Mouse (Mus musculus): ENCODE results near the gene Tbc1d17. TPM values are rescaled to one million over a fixed set of nuclear protein-coding genes. Genes with fewer than 3 reads are reported as not detected.

Gene Tbc1d17
- total and polyA plus RNA-seq, 3 experiments, result 31.9 to 40.5 (median 38.5) TPM

DNA sequence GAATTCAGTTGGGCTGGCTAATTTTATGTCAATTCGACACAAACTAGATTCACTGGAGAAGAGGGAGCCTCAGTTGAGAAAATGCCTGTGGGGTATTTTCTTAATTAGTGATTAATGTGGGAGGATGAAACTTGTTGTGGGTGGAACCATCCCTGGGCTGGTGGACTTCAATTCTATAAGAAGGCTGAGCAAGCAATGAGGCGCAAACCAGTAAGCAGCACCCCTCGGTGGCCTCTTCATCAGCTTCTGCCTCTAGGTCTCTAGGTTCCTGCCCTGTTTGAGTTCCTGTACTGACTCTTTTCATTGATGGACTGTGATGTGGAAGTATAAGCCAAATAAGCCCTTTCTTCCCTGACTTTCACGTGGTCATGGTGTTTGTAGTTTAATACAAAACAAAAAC, 38.5 kb downstream of the Tbc1d17 start:
- TF ChIP-seq CHD2 (IDR thresholded peaks at IDR 0.05; ENCODE audit: low read length) (no peak), IRF4 (IDR thresholded peaks at IDR 0.05; ENCODE audit: low read depth, low read length) (no peak), KAT2A (IDR thresholded peaks at IDR 0.05; ENCODE audit: insufficient replicate concordance, low read length) (no peak), ZMIZ1 (IDR thresholded peaks at IDR 0.05; ENCODE audit: low read depth, low read length) (no peak), RCOR1 (conservative IDR thresholded peaks at IDR 0.05; ENCODE audit: low read depth, low read length) (no peak), ETS1 (conservative IDR thresholded peaks at IDR 0.05; ENCODE audit: low read depth, low read length) (no peak), UBTF (IDR thresholded peaks at IDR 0.05; ENCODE audit: low read depth, low read length) (no peak)
- Histone ChIP-seq H3K9ac (ENCODE audit: insufficient read depth, low read depth) (no peak overlapping the region), H3K36me3 (replicated peaks in 1 of 2; ENCODE audit: control insufficient read depth in 1 of 2, insufficient read depth in 1 of 2, low read length in 1 of 2) (peaks cover 48 to 57% of the 10 kb centered on the region in 2 experiments), H3K27ac (ENCODE audit: insufficient read depth, low read depth) (no peak overlapping the region), H3K4me2 (ENCODE audit: insufficient read depth, low read depth, poor library complexity, severe bottlenecking) (no peak overlapping the region), H3K4me3 (replicated peaks in 1 of 3; ENCODE audit: low read depth in 2 of 3, low read length in 2 of 3, poor library complexity in 1 of 3) (no peak overlapping the region), H3K9me3 (replicated peaks; ENCODE audit: low read length) (no peaks in the 10 kb centered on the region), H3K79me2 (replicated peaks; ENCODE audit: control insufficient read depth, extremely low read depth, insufficient read depth, poor library complexity, severe bottlenecking) (peaks cover 12% of the 10 kb centered on the region), H3K4me1 (ENCODE audit: control insufficient read depth in 1 of 2, insufficient read depth in 2 of 2) (peaks cover 19 to 20% of the 10 kb centered on the region in 2 experiments), H3K27me3 (replicated peaks) (no peaks in the 10 kb centered on the region)
- in situ Hi-C loops (cut with MboI; ENCODE audit: low pct_ligation_motif_present, low pct_unique_long_range_greater_than_20kb, low sequenced_read_pairs) (no loop called here), dilution Hi-C loops (cut with MboI; ENCODE audit: extremely low pct_ligation_motif_present, extremely low pct_unique_long_range_greater_than_20kb, low sequenced_read_pairs) (no loop called here)
- DNase-seq (ENCODE audit: extremely low read depth), result no peak

DNA sequence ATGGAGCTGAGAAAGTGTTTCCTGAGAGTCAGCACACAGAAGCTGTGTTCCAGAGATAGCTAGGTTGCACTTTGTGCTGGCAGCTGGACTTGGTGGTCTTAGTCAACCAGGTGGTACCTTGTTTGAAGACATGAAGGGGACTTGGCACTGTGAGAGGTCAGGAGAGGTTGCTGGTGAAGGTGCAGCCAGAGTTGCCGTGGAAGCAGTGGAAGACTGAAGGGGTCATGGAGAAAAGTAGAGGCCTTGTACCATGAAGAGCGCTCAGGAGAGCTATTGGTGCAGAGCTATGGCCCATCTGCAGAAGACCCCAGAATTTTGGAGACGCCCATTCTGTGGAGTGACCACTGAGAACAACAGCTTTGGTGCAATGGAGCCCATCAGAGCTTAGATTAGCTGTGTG, 39.4 kb downstream of the Tbc1d17 start:
- Histone ChIP-seq H3K36me3 (replicated peaks in 1 of 2; ENCODE audit: control insufficient read depth in 1 of 2, insufficient read depth in 1 of 2, low read length in 1 of 2) (peaks cover 41 to 49% of the 10 kb centered on the region in 2 experiments), H3K79me2 (replicated peaks; ENCODE audit: control insufficient read depth, extremely low read depth, insufficient read depth, poor library complexity, severe bottlenecking) (peaks cover 5% of the 10 kb centered on the region; the same call in 1 of the 2 replicates), H3K9ac (ENCODE audit: insufficient read depth, low read depth) (no peak overlapping the region), H3K4me3 (replicated peaks in 1 of 3; ENCODE audit: low read depth in 2 of 3, low read length in 2 of 3, poor library complexity in 1 of 3) (no peak overlapping the region), H3K4me2 (ENCODE audit: insufficient read depth, low read depth, poor library complexity, severe bottlenecking) (no peak overlapping the region), H3K9me3 (replicated peaks; ENCODE audit: low read length) (no peaks in the 10 kb centered on the region), H3K27ac (ENCODE audit: insufficient read depth, low read depth) (no peak overlapping the region; the same call in 1 of the 2 replicates), H3K27me3 (replicated peaks) (no peaks in the 10 kb centered on the region), H3K4me1 (ENCODE audit: control insufficient read depth in 1 of 2, insufficient read depth in 2 of 2) (peaks cover 12 to 16% of the 10 kb centered on the region in 2 experiments)
- DNase-seq (ENCODE audit: extremely low read depth), result no peak
- TF ChIP-seq ZC3H11A (IDR thresholded peaks at IDR 0.05; ENCODE audit: low read depth, low read length) (no peak), E2F4 (IDR thresholded peaks at IDR 0.05; ENCODE audit: insufficient replicate concordance, low read depth, low read length) (no peak), MAFK (IDR thresholded peaks at IDR 0.05; ENCODE audit: insufficient replicate concordance, low read length) (no peak), RCOR1 (conservative IDR thresholded peaks at IDR 0.05; ENCODE audit: low read depth, low read length) (no peak), ELF1 (IDR thresholded peaks at IDR 0.05; ENCODE audit: low read depth, low read length) (no peak), ZKSCAN1 (IDR thresholded peaks at IDR 0.05; ENCODE audit: borderline replicate concordance, low read depth, low read length) (no peak), GABPA (IDR thresholded peaks at IDR 0.05; ENCODE audit: insufficient replicate concordance, low read depth, low read length) (no peak), MYC (IDR thresholded peaks at IDR 0.05; ENCODE audit: low read depth, low read length) (no peak), HCFC1 (IDR thresholded peaks at IDR 0.05; ENCODE audit: low read depth, low read length) (no peak), SMC3 (IDR thresholded peaks at IDR 0.05; ENCODE audit: low read depth, low read length) (no peak)
- dilution Hi-C loops (cut with MboI; ENCODE audit: extremely low pct_ligation_motif_present, extremely low pct_unique_long_range_greater_than_20kb, low sequenced_read_pairs), result no loop called here
- in situ Hi-C loops (cut with MboI; ENCODE audit: low pct_ligation_motif_present, low pct_unique_long_range_greater_than_20kb, low sequenced_read_pairs), result no loop called here
